Mouse (Mus musculus) spleen, adult 2 months (tissue): ENCODE results near the gene Sh3bp5.

ENCODE experiments used
- CTCF ChIP-seq: fragments of 200-500 bp; IDR thresholded peaks from 2 replicates; pipeline ENCODE4 v1.5.1; 2011; ENCODE audit warnings: mild to moderate bottlenecking, inconsistent platforms; ENCODE audit not compliant: insufficient read depth, insufficient read length, insufficient replicate concordance; ENCODE audit errors: extremely low read depth
- POLR2A ChIP-seq: fragments of 200-500 bp; IDR thresholded peaks from 2 replicates; pipeline ENCODE4 v1.6.1; 2011; ENCODE audit warnings: low read depth, low read length, inconsistent platforms

GRCm38 (mm10) chr14:31395629-31396199 is 40.2 kb downstream of the Sh3bp5 start:
- TF ChIP-seq CTCF (no peak), POLR2A (no peak)
